Mouse (Mus musculus) G1E (cell line): ENCODE data around the gene Rapgef5.

Source experiments
- CTCF ChIP-seq: IDR thresholded peaks from 2 replicates; pipeline ENCODE4 v1.5.1; 2012; ENCODE audit warnings: low read depth, low read length, inconsistent platforms, mixed read lengths
- GATA1 ChIP-seq: IDR thresholded peaks from 2 replicates; pipeline ENCODE4 v1.6.1; 2012; ENCODE audit warnings: borderline replicate concordance, low read length, inconsistent platforms, mixed read lengths
- GATA2 ChIP-seq: IDR thresholded peaks from 2 replicates; pipeline ENCODE4 v1.6.1; 2012; ENCODE audit warnings: low read depth, low read length, inconsistent platforms, borderline replicate concordance
- POLR2AphosphoS5 ChIP-seq: IDR thresholded peaks from 2 replicates; pipeline ENCODE4 v1.6.1; 2012; ENCODE audit warnings: low read depth, low read length, inconsistent platforms; ENCODE audit not compliant: insufficient replicate concordance
- TAL1 ChIP-seq: conservative IDR thresholded peaks from 2 replicates; pipeline ENCODE4 v1.6.1; 2012; ENCODE audit warnings: low read depth, low read length, inconsistent platforms, mixed read lengths

GRCm38 (mm10) chr12:117770211-117770610 lies 253.9 kb downstream of the Rapgef5 start:
- TF ChIP-seq CTCF (no peak), GATA1 (no peak), GATA2 (no peak), TAL1 (no peak), POLR2AphosphoS5 (no peak)
